Mouse (Mus musculus) myocyte (in vitro differentiated cells): ENCODE data around the gene Phf13. TPM values are rescaled to one million over a fixed set of nuclear protein-coding genes. Genes with fewer than 3 reads are reported as not detected.
A peak's percentile ranks its signal among the peaks of the same experiment; 100 is the strongest.

Experiments used
- H3K27me3 ChIP-seq: one replicate; pipeline ENCODE4 v1.6.1; 2011; ENCODE audit not compliant: control insufficient read depth, insufficient read depth, insufficient read length
- H3K36me3 ChIP-seq: one replicate; pipeline ENCODE4 v1.6.1; 2011; ENCODE audit not compliant: control insufficient read depth, insufficient read depth
- H3K4me2 ChIP-seq: one replicate; pipeline ENCODE4 v1.6.1; 2011; ENCODE audit warnings: low read depth, control low read depth
- H3K4me3 ChIP-seq: one replicate; pipeline ENCODE4 v1.5.1; 2011; ENCODE audit warnings: mild to moderate bottlenecking, control low read depth, moderate library complexity
- H3K79me2 ChIP-seq: one replicate; pipeline ENCODE4 v1.6.1; 2011; ENCODE audit not compliant: control insufficient read depth, insufficient read depth
- H3ac ChIP-seq: one replicate; pipeline ENCODE4 v1.6.1; 2011; ENCODE audit not compliant: control insufficient read depth, insufficient read length
- CEBPB ChIP-seq: IDR thresholded peaks from 2 replicates; pipeline ENCODE4 v1.6.1; 2011; ENCODE audit warnings: mild to moderate bottlenecking, moderate library complexity; ENCODE audit not compliant: poor library complexity, insufficient read depth, severe bottlenecking
- E2F4 ChIP-seq: IDR thresholded peaks from one replicate; pipeline ENCODE4 v1.6.1; 2011; ENCODE audit warnings: mild to moderate bottlenecking, control low read depth, moderate library complexity; ENCODE audit not compliant: insufficient read depth
- MAX ChIP-seq: IDR thresholded peaks from one replicate; pipeline ENCODE4 v1.6.1; 2011; ENCODE audit warnings: low read depth, mild to moderate bottlenecking, control low read depth
- MYOD1 ChIP-seq, 3 experiments: IDR thresholded peaks; one replicate each; pipeline ENCODE4 v1.6.1; 2011; ENCODE audit warnings: control low read depth in 2 of 3, low read depth in 2 of 3, mild to moderate bottlenecking in 2 of 3, moderate library complexity in 1 of 3; ENCODE audit not compliant: insufficient read length in 2 of 3, control insufficient read depth in 1 of 3
- MYOG ChIP-seq, 3 experiments: IDR thresholded peaks; one replicate each; pipeline ENCODE4 v1.6.1; 2011; ENCODE audit warnings: control low read depth in 2 of 3, low read depth in 2 of 3, mild to moderate bottlenecking in 2 of 3; ENCODE audit not compliant: insufficient read length in 2 of 3, control insufficient read depth in 1 of 3, insufficient read depth in 1 of 3
- POLR2A ChIP-seq: IDR thresholded peaks from one replicate; pipeline ENCODE4 v1.6.1; 2011; ENCODE audit warnings: low read depth, mild to moderate bottlenecking, control low read depth, moderate library complexity; ENCODE audit not compliant: insufficient read length
- POLR2AphosphoS2 ChIP-seq: IDR thresholded peaks from one replicate; pipeline ENCODE4 v1.6.1; 2011; ENCODE audit warnings: low read depth, control low read depth; ENCODE audit not compliant: insufficient read length
- REST ChIP-seq: IDR thresholded peaks from one replicate; pipeline ENCODE4 v1.6.1; 2011; ENCODE audit warnings: mild to moderate bottlenecking, control low read depth, moderate library complexity; ENCODE audit not compliant: insufficient read depth, insufficient read length
- SRF ChIP-seq: IDR thresholded peaks from one replicate; pipeline ENCODE4 v1.6.1; 2011; ENCODE audit warnings: low read depth; ENCODE audit not compliant: control insufficient read depth, insufficient read length
- TCF12 ChIP-seq: IDR thresholded peaks from one replicate; pipeline ENCODE4 v1.6.1; 2011; ENCODE audit warnings: mild to moderate bottlenecking, control low read depth; ENCODE audit not compliant: poor library complexity, insufficient read depth, severe bottlenecking
- TCF3 ChIP-seq: IDR thresholded peaks from one replicate; pipeline ENCODE4 v1.6.1; 2011; ENCODE audit warnings: low read depth, control low read depth; ENCODE audit not compliant: insufficient read length
- USF1 ChIP-seq: IDR thresholded peaks from one replicate; pipeline ENCODE4 v1.6.1; 2011; ENCODE audit warnings: low read depth, mild to moderate bottlenecking, control low read depth, moderate library complexity
- polyA plus RNA-seq: library from polyadenylated mRNA; unstranded; fragments of >200 nt; fragmentation: generic; extraction: Trizol; gene quantifications from one replicate; pipeline ENCODE4 v1.2.1, GENCODE M21; 2012; ENCODE audit warnings: missing spikeins

The Phf13 gene
- polyA plus RNA-seq, 1 experiment: 13.5 TPM

DNA sequence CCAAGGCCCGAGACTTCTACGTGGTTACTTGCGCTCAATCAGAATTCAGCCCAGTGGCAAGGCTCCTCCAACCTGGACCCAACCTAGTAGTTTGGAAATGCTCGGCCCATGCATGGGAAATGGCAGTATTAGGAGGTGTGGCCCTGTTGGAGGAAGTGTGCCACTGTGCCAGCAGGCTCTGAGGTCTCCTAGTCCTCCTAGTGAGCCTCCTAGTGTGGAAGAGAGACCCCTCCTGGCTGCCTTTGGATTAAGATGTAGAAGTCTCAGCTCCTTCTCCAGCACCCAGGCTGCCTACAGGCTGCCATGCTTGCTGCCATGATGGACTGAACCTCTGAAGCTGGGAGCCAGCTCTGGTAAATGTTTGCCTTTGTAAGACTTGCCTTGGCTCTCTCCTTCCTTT, 33.9 kb upstream of the Phf13 start:
- no peaks in the 10 kb centered on the region for H3K36me3 ChIP-seq
- TF ChIP-seq MYOD1 (IDR thresholded peaks at IDR 0.05; ENCODE audit: control insufficient read depth in 1 of 3, insufficient read length in 2 of 3, low read depth in 2 of 3) (no peak), MYOG (IDR thresholded peaks at IDR 0.05; ENCODE audit: control insufficient read depth in 1 of 3, insufficient read depth in 1 of 3, insufficient read length in 2 of 3, low read depth in 2 of 3) (no peak), USF1 (no peak), TCF3 (no peak), REST (no peak), TCF12 (no peak), POLR2AphosphoS2 (no peak), SRF (no peak)
- no peaks in the 10 kb centered on the region for H3K27me3 ChIP-seq
- H3K4me2 ChIP-seq: no peak overlapping the region
- no peak overlapping the region for H3ac ChIP-seq
- no peak overlapping the region for H3K4me3 ChIP-seq
- H3K79me2 ChIP-seq: peaks cover 14% of the 10 kb centered on the region

DNA sequence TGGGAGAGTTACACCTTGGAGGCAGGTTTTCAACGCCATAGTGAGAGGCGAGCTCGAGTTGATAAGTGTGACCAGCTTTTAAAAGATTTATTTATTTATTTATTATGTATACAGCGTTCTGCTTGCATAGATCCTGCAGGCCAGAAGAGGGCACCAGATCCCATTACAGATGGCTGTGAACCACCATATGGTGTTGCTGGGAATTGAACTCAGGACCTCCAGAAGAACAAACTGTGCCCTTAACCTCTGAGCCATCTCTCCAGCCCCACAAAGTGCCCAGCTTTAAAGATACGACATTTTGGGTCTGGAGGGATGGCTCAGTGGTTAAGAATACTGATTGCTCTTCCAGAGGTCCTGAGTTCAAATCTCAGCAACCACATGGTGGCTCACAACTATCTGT, 33.0 kb upstream of the Phf13 start:
- Histone ChIP-seq H3K79me2 (peaks cover 20% of the 10 kb centered on the region), H3K36me3 (no peaks in the 10 kb centered on the region), H3K4me2 (no peak overlapping the region), H3ac (no peak overlapping the region), H3K27me3 (no peaks in the 10 kb centered on the region), H3K4me3 (no peak overlapping the region)
- TF ChIP-seq MYOG (IDR thresholded peaks at IDR 0.05; ENCODE audit: control insufficient read depth in 1 of 3, insufficient read depth in 1 of 3, insufficient read length in 2 of 3, low read depth in 2 of 3) (no peak), SRF (no peak)

DNA sequence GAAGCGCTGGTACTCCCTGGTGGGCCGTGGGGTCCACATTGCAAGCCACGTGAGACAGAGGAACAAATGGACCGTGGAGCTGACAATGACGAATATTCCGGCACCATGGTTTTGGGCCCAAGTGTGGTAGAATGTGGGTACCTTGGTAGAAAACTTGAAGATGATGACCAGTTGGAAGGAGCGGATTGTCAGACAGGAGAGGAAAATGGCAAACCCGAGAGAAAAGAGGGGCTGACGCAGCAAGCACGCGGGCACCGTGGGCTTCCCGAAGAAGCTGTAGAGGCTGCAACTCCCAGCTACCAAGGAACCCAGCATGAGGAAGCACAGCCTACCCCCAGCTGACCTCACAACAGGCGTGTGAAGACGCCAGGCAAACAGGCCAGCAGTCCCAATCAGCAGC, 32.4 kb upstream of the Phf13 start:
- Histone ChIP-seq H3K27me3 (no peaks in the 10 kb centered on the region), H3K4me3 (peak overlapping the region; percentile 61), H3K4me2 (peak overlapping the region; percentile 94), H3ac (no peak overlapping the region), H3K79me2 (peaks cover 20% of the 10 kb centered on the region), H3K36me3 (no peaks in the 10 kb centered on the region)
- no peak for TF ChIP-seq TCF3
- no peak for TF ChIP-seq MYOD1 (IDR thresholded peaks at IDR 0.05; ENCODE audit: control insufficient read depth in 1 of 3, insufficient read length in 2 of 3, low read depth in 2 of 3)
- TF ChIP-seq MYOG (IDR thresholded peaks at IDR 0.05; ENCODE audit: control insufficient read depth in 1 of 3, insufficient read depth in 1 of 3, insufficient read length in 2 of 3, low read depth in 2 of 3): no peak
- TF ChIP-seq POLR2AphosphoS2: no peak
- TF ChIP-seq TCF12: no peak
- TF ChIP-seq SRF: no peak
- TF ChIP-seq CEBPB: no peak
- no peak for TF ChIP-seq MAX
- no peak for TF ChIP-seq E2F4
- no peak for TF ChIP-seq USF1
- no peak for TF ChIP-seq POLR2A

DNA sequence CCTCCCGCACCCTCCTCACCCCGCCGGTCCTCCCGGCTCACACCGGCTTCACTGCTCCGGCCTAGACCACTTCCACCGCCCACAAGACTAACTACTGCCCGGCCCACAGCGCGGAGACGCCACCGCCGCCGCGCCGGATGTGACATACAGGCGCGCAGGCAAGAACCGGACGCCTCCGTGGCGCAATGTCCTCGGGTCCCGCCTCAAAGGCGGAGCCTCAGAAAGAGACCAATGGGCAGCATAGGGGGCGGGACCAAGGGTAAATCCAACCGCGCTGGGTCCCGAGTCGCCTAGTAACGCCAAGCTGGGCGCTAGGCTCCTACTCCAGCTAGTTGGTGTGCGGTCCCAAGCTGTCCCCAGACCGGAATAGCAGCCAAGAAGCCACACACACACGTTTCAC, 31.5 kb upstream of the Phf13 start, which contains the start of gene Zbtb48:
Gene Zbtb48, minus strand, starts transcription at position 148 of the 400 bp plus-strand sequence.
- H3K36me3 ChIP-seq: no peaks in the 10 kb centered on the region
- H3K79me2 ChIP-seq: peaks cover 20% of the 10 kb centered on the region
- TF ChIP-seq TCF3: no peak
- TF ChIP-seq E2F4: no peak
- TF ChIP-seq USF1: no peak
- TF ChIP-seq MAX: no peak
- TF ChIP-seq MYOD1 (IDR thresholded peaks at IDR 0.05; ENCODE audit: control insufficient read depth in 1 of 3, insufficient read length in 2 of 3, low read depth in 2 of 3): no peak
- TF ChIP-seq POLR2A: peak; percentile 93
- no peak for TF ChIP-seq REST
- no peak for TF ChIP-seq SRF
- 0 out of 2 replicates have a peak, but pooled peaks have one; percentile 27 for TF ChIP-seq CEBPB
- TF ChIP-seq POLR2AphosphoS2: peak; percentile 83
- peak within 1 kb of the TSS; percentile 96 for H3ac ChIP-seq
- H3K4me2 ChIP-seq: peak within 1 kb of the TSS; percentile 99
- H3K27me3 ChIP-seq: no peaks in the 10 kb centered on the region
- H3K4me3 ChIP-seq: peak within 1 kb of the TSS; percentile 61

DNA sequence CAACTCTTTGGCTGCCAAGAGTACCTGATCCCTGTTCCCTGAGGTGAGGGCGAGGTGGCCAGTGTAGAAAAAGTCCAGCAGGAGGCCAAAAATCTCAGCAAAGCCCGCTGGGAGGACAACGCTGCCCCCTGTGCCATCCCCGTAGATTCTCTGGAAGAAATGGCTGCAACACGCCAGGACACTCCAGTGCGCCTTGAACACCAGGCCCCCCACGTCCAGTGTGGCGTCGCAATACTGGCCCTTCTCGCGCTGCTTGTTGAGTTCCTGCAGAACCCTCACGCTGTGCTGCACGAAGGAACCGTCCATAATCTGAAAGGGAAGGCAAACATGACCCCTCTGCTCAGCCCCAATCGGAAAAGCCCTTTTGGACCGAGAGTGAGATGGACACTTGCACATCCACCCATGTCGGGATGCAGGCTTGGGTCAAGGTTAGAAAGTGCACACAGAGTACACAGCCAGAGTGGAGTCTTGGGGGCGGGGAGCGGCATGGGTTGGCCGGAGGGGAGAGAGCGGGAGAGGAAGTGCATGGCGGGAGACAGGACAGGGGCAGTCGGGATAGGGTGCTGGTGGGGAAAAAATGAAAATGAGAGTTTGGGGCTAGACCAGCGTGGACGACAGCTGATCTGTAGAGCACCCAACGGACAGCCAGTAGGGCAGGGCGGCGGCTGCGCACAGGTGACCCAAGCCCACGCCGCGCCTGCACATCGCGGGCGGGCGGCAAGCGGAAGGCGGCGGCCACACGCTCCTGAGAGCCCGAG, 30.9 kb upstream of the Phf13 start:
- Histone ChIP-seq H3K4me3 (peak overlapping the region; percentile 61), H3K36me3 (no peaks in the 10 kb centered on the region), H3K27me3 (no peaks in the 10 kb centered on the region), H3K4me2 (peak overlapping the region; percentile 99), H3ac (peak overlapping the region; percentile 96), H3K79me2 (peaks cover 20% of the 10 kb centered on the region)
- TF ChIP-seq TCF3 (no peak), MAX (no peak), POLR2AphosphoS2 (no peak), SRF (no peak), MYOD1 (IDR thresholded peaks at IDR 0.05; ENCODE audit: control insufficient read depth in 1 of 3, insufficient read length in 2 of 3, low read depth in 2 of 3) (peak in 2 of 3 experiments; percentile 20 to 42), MYOG (IDR thresholded peaks at IDR 0.05; ENCODE audit: control insufficient read depth in 1 of 3, insufficient read depth in 1 of 3, insufficient read length in 2 of 3, low read depth in 2 of 3) (peak in 1 of 3 experiments; percentile 30), USF1 (no peak), REST (no peak), TCF12 (no peak)
